Mouse (Mus musculus) naive thymus-derived CD4-positive, alpha-beta T cell, adult 2 months (primary cell): ENCODE measurements at regions not wholly inside any gene's neighbourhood (a gene's known extent, or its start where the extent isn't known, plus 50 kb on each side); places are given as distances from the start of the nearest gene placed in this dataset.
A peak's percentile ranks its signal among the peaks of the same experiment; 100 is the strongest.

Experiments
- DNase-seq: peaks from one replicate; pipeline ENCODE4 v3.0.0-alpha.2; 2011; ENCODE audit warnings: low read depth

GRCm38 (mm10) chr4:7642878-7643590, 595.8 kb downstream of the Car8 start:
- DNase-seq: no peak

DNA sequence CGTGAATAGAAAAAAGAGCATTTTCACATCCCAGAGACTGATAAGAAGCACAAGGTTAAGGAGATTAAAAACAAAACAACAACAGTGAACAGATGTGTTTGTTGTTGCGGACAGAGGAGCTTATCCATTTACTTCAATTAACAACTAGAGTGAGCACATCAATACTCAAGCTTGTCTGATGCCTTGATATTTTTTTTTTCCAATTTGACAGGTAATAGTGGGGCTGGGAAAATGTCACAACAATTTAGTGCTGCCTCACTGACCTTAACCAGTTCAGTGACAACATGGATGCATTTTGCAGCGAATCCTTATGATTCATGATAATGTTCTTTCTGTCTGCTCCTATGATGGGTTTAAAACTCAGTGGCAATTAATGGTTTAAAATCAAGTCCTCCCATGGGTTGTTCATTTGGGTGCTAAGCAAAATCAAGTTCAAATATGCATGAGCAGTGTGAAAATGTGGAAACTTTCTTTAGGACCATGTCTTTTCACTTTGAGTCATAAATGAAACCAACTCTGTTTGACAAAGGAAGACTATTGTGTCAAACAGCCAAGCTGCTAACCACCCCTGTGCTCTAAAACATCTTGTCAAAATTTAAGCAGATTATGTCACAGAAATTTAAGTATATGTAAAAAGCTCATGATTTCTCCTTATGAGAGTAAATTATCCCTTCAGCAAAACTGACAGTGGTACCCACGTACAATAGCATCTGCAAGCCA, 641.0 kb downstream of the Car8 start:
- DNase-seq: peak; percentile 41

GRCm38 (mm10) chr4:7596116-7596515, 642.7 kb downstream of the Car8 start:
- peak; percentile 39 for DNase-seq

- no peak for DNase-seq
Measured at GRCm38 (mm10) chr4:7583851-7584250, 655.0 kb downstream of the Car8 start.

GRCm38 (mm10) chr4:7581931-7582330, 656.9 kb downstream of the Car8 start:
- no peak for DNase-seq

- DNase-seq: no peak
Measured at GRCm38 (mm10) chr4:7581220-7581916, 657.5 kb downstream of the Car8 start.

DNA sequence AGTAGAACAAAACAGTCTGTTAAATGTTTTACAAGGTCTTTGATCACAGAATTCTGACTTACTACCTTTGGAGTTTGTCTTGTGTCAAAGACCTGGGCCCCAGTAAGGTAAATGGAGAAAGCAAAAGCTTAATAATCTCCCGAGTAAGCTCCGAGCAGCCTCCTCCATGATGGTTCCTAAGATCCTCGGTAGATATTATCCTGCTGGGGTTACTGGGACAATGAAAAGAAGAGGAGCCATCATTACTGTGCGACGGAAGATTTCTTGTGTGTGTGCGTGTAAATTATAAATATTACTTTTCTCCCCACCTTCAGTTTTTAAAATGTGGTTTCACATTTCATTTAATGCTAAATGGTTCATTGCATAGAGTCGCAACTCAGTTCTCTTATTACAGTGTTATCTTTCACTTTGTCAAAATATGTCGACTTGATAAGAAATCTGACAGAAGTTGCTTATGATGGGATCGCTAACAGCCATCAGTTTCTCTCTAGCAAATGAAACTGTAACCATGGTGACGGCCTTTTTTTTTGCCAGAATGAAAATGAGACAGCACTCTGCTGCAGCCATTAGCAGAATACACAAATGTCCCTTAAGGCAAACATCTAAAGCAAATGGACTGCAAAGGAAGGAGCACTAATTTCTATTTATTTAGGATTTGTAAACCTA, 658.2 kb downstream of the Car8 start:
- no peak for DNase-seq

- no peak for DNase-seq
Measured at GRCm38 (mm10) chr4:7574011-7574410, 664.8 kb downstream of the Car8 start.

- no peak for DNase-seq
Measured at GRCm38 (mm10) chr4:7567687-7568393, 671.0 kb downstream of the Car8 start.

GRCm38 (mm10) chr4:7559867-7560832, 678.7 kb downstream of the Car8 start:
- no peak for DNase-seq

DNA sequence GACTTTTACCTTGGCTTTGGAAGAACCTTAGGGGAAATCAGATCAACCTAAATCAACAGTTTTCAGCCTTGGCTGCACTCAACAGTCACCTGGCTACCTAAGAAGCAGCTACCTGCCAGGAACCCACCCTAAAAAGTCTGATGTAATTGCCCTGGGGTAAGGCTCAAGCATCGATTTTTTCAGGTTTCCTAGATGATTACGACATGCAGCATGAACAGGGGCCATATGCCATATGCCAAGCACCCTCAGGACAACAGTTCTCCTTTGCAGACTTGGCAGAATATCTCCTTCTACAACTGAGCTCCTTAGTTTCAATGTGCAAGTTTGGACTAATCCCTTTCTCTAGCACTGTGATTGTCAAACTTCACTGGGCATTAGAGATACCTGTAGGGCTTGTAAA, 680.1 kb downstream of the Car8 start:
- DNase-seq: no peak

DNA sequence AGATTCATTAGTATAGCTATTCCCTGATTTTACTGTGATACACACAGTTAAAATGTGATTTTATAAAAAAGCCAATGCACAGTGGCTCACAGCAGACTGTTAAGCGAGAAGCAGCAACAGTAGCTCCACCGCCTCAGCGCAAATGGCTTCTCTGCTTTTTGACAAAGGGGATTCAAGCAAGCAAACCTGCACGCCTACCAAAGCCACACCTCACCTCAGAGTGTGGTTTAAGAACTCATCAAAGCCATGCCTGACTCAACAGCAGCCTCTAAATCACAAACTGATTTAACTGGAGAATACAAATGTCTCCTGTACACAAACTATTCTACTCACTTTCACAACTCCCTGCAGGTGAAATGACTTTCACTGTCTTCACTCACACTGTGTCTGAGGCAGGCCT, 704.5 kb downstream of the Car8 start:
- peak; percentile 59 for DNase-seq

DNA sequence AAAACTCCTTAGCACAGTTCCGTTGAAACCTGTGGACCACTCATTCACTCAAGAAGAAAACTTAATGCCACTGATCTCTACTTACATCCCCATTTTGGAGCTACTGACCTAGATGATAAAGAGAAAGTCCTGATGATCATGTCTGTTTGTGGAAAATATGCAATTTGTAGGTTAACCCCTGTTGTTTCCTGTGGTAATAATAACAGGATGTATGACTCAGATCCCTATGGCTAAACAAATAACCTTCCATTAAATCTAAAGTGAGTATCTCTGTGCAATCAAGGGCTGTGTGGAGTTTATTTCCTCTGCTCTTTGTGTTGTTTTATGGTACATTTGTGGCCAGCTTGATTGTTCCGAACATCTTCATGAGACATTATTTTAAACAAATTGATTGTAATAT, 711.1 kb downstream of the Car8 start:
- DNase-seq: no peak

- DNase-seq: no peak
Measured at GRCm38 (mm10) chr4:7513081-7513480, 725.8 kb downstream of the Car8 start.

GRCm38 (mm10) chr4:7485552-7485951, 753.3 kb downstream of the Car8 start:
- no peak for DNase-seq

DNA sequence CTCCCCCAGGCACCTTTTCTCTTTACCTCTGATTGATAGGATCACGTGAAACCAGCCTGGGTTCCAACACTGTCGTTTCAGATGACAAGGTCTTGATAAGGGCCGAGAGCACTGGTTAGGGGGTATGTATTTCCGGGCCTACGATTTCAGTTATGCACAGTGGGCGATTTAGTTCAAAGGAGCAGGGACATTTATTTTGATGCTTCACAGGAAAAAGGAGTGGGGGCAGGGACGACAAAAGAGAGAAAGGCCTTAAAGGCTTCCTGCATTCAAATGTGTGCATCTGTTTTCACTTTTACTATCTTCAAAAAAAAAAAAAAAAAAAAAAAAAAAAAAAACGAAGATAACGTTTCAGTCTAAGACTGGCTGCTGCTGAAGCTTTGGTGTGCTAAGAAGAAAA, 783.7 kb downstream of the Car8 start:
- peak; percentile 89 for DNase-seq

GRCm38 (mm10) chr4:7452678-7453077, 786.2 kb downstream of the Car8 start:
- no peak for DNase-seq

DNA sequence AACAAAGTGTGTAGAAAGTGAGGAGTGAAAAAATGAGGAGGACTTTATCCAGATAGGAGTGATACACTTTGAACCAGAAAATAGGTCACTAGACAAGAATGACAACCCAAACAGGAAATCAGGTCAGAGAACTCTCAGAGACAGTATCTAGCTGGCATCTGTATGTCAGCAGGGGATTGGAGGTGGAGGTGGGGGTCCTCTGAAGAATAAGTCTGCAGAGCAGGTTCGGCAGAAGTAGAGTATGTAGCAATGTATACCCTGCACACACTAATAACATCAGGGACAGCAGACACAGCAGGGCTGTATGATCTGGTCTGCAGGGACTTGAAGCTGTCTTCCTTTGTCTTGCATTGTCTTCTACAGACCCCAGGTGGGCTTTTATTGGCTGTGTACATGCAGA, 787.9 kb downstream of the Car8 start:
- no peak for DNase-seq

DNA sequence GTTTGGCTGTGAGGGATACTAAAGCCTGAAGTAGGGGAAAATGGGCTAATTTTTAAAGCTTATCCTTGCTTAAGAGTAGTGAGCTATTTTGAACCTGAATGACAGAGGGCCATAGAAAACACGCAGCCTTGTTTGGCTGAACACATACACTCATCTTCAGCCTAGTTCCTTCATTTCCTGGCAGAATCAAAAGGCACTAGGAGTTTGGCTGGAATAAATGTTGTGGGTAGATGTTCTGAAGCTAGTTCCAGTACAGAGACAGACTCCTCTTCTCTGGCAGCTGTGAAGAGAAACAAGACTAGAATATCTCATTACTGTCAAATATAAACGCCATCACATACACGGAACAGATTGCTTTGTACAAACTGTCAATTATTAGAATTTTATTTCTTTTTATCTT, 809.5 kb downstream of the Car8 start:
- DNase-seq: no peak

DNA sequence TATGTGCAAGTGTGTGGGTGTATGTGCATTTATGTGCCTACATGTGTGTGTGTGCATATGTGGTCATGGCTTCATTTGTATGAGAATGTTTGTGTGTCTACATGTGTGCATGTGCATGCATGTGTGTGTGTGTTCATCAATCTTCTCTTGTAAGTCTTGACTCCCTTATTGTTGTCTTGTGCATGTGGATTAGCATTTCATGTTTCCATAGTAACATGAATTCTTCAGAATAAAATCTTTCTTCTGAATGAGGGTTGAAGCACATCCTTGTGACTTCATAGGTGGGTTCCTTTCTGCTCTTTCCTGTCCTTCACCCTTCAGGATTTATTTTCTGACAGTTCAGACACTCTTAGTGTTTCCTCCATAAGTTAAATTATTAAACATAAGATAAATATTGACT, 814.8 kb downstream of the Car8 start:
- DNase-seq: no peak

DNA sequence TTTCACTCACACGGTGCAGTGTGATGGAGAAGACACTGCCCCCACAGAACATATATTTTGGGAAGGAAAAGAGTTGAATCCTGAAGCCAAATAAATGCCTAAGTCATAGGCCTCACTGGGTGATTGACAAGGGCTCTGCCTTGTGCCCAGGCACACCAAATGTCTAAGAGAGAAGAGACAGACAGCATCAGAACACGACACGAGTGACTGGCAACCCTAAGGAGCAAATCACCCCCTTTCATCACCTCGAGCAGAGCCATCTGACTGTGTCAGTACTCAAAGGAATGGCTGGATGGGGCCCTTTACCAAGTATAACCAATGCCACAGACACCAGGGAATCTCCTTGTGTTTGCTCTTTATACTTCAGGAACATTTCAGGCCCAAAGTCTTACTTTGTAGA, 815.6 kb downstream of the Car8 start:
- DNase-seq: no peak
